Mouse (Mus musculus) adipocyte (in vitro differentiated cells): ENCODE measurements at regions not wholly inside any gene's neighbourhood (a gene's known extent, or its start where the extent isn't known, plus 50 kb on each side); places are given as distances from the start of the nearest gene placed in this dataset.
A peak's percentile ranks its signal among the peaks of the same experiment; 100 is the strongest.

Experiments
- DNase-seq: peaks from one replicate; pipeline ENCODE4 v3.0.0-alpha.2; 2016; ENCODE audit warnings: low spot score

DNA sequence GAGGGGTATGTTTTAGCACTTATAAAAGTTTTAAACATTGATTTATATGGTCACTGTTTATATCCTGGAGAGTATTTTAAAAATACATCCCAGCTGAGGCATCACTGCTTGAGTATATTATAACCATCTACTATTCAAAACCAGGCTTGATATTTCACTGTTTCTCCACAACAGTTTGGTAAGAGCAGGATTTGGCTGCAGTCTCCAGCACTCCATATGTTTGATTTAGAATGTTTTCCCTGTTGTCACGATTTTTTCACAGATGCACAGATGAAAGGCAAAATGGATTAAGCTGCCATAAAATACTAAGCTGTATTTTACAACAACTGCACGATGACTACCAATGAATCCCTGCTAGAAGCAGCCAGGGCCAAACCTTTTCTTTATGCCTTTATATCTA is 166.6 kb downstream of the Cox7b2 start:
- no peak for DNase-seq

DNA sequence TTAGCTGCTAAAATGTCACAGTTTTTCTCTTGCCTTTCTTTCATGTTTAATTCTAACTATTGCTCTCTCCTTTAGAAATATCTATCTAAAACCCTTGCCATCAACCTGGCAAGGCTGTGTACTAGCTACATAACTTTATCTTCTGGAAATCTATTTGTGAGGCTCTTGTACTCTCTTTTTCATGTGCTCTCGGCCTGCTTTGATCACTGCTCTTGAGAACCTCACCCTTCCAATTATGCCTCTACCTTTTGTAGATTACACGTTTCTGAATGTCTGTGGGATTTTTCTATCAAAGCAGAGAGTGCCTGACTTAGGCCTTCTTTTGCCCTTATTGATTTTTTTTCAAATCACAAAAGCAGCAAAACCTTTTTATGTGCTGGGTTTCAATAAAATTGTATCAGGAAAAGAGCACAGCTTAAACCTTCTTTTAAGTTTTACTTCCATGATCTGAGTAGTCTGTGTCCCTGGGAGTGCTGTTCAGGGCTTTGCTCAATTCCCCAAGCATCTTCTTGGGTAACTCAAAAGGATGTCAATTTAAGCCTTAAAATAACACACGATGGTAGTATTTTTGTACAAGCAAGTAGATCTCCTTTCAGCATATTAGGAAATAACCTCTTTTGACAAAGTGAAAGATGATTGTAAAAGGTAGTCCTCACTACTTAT is 181.7 kb downstream of the Cox7b2 start:
- DNase-seq = no peak

DNA sequence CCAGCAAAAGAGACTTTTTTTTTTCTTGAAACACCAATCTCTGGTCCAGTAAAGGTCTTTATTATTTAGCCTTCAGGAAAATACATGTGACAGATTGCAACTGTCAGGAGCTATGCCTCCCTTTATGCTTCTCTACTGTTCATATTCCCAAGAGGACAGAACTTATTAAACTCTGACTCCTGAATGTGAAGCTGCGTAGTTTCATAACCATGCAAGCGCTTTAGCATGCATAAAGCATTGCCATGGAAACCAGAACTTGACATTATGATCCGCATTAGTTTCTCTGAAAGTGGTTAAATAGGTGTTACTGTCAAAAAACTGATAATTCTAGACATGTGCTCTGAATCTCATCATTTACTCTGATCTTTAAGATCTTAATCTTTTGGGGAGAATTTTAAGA is 206.5 kb downstream of the Cox7b2 start:
- no peak for DNase-seq

DNA sequence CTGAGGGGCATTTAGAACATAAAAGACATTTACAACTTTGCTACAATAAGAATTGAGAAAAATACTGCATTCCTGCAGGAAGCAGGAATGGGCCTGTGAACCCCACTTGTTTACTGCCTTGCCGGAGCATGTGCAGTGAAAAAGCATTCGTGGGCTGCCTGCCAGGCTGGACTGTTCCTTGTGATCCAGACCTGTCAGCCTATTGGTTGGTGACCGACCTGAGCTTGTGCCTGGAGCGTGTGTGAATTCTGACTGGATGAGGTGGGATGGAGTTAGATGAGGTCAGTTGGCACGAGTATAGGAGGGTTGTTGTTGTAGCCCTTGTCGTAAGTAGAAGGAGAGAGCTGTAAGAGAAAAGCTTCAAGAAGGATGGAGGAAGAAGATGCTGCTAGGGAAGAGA is 213.8 kb upstream of the Gabra2 start:
- no peak for DNase-seq

DNA sequence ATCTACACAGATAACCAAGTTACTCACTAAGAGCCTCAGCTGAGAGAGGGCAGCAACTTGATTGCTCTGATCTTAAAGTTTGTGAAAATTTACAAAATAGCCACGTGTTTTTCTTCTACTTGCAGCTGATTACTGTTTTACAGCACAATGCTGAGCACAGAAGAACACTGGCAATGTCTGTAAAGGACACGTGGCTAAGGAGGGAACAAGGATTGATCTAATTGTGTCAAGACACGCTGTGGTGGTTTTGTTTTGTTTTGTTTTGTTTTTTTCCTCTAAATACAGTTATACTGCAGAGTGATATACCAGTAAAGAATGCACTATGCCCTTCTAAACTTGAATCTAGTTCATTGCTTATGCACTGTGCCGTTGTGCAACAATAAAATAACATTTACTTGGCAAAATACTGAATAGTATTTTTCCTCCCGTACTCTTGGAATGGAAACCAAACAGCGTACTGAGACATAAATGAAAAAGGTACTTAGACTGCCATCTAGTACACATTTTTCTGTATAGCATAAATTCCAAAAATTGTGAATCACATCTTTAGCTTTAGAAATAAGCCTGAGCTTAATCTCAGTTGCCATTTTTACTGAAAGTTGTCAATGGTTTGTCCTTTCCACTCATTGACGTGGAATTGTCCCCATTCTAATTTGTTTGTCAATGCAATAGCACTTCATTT is 166.7 kb upstream of the Gabra2 start:
- peak; percentile 21 for DNase-seq

DNA sequence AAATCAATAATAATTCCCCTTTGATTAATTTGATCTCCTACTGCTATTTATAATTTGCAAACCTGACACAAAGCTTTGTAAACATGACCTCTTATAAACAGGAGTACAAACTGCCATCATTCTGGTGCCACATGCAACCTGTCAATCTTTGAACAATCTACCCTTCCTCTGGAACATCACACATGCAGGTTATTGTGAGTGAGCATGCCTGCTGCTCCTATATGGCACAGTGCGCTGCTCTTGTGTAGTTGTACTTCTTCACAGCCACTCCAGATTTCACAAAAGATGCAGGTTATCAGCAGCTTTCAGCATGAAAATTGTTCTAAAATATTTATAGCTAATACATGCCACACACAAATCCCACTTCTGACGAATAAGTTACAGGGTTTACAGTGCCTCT is 153.6 kb upstream of the Gabra2 start:
- DNase-seq = no peak

DNA sequence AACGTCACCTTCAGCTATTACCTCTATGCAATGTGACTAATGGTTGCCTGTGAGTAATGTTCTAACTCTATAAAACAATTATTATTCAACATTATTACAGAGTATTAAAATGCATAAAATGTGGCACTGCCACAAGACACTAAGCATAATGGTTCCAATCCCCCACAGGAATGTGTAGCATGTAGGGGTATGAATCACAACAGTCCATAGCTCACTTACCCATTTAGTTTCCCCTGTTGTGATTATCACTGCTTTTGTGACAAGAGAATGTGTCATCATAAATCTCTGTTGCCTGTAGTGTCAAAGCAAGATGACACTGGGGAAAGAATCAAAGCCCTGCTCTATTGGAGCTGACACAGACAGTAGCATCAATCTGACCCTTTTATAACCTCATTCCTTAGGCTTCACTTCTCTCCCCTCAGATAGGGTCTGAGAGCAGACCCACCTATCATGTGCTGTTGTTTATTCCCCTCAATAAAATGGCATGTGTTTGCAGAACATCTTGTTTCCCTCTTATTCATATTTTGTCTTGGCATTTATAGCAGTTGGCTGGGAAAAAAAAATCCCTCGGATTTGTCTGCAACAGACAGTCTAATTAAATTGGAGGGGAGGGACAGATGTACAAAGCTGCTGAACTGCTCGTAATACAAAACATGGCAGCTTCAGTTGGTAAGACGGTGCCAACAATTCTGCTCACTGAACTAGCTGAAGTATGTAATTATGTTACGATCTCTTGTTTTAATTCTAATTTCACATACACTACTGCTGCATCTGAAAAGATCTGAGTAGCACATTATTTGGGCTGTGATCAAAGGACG is 152.9 kb upstream of the Gabra2 start:
- no peak for DNase-seq

DNA sequence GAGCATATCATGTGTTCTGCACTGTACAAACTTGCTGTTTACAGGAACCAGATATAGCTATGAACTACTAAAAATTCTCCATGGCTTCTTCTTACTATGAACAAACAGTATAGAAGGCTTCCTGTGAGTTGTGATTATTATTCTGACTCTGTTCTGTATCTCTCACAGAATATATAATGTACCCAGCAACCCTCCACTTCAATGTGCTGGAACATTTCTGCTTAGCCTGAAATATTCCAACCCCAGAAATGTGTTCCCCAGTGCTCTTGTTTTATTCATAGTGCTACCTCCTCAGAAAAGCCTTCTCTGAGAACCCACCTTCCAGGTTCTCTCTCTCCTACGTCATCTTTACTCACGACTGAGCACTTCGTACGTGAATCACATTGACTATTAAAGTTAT is 132.0 kb upstream of the Gabra2 start:
- DNase-seq = no peak

DNA sequence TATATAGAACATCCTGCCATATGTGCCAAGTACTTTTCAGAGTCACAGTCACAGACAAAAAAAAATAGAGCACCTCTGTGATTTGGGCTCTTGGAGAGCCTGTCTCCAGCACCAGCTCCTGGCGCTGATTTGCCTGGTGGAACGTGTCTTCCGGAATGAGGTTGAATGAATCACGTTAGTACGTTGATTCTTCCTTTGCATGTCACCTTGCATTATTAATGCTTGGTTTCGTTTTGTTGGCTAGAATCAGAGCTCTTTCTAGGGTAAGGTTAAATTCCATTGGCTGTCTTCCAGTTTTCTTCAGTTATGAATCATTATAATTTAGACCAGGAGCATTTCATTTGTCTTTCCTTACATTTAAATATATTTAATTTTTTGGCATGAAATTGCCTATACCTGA is 105.2 kb upstream of the Gabra2 start:
- no peak for DNase-seq

DNA sequence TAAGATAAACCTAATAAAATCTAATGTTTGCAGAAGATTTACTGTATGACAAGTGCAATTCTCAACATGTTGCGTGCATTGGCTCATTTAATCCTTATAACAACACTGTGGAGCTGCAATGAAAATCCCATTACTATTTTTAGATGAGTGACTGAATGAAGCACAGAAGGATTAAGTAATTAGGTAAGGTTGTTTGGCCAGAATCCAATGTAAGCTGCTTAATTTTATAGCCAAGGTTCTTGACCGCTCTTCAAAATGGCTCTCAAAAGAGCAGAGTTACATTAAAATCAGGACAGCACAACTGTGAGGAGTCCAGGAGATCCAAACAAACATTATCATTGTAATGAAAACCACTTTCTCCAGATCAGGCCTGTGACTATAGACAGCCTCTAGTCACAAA is 81.7 kb upstream of the Gabra2 start:
- no peak for DNase-seq

DNA sequence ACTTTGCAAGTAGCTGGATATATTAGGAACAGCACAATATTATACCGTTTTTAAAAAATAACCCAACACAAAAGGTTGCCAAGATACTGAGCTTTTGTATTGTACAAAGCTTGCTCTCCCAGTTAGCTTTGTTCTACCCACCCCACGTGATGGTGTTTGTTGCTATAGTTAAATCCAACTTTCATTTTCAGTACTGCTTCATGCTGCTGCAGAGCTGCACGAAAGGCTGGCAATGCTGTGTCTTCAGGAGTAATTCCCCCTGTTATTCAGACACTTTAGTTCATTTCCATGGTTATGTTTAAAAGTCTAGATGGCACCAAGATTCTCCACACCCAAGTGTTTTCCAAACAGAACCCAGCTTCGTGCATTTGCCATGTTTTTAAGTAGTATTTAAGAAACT is 74.7 kb upstream of the Gabra2 start:
- no peak for DNase-seq
